Mouse (Mus musculus) kidney, postnatal 0 days (tissue): Measurements from ENCODE around the gene Gpr141. TPM values are rescaled to one million over a fixed set of nuclear protein-coding genes. Genes with fewer than 3 reads are reported as not detected.

Source experiments
- ATAC-seq: fragments of 200-750 bp; cut with Nextera tagmentation; replicated peaks from 2 replicates; pipeline ENCODE4 v1.8.0; 2017; ENCODE audit warnings: low read depth, moderate number of reproducible peaks, moderate TSS enrichment, moderate library complexity; ENCODE audit not compliant: low FRiP score
- DNase-seq: peaks from one replicate; pipeline ENCODE4 v3.0.0-alpha.2; 2016; ENCODE audit warnings: low spot score
- H3K27ac ChIP-seq: fragments of 300-500 bp; sonication (generic); 2 replicates; pipeline ENCODE4 v1.5.1; 2014; ENCODE audit warnings: mild to moderate bottlenecking
- H3K27me3 ChIP-seq: fragments of 300-500 bp; sonication (generic); 2 replicates; pipeline ENCODE4 v1.6.1; 2014; ENCODE audit warnings: low read length, mixed read lengths; ENCODE audit not compliant: insufficient read depth
- H3K36me3 ChIP-seq: fragments of 300-500 bp; sonication (generic); 2 replicates; pipeline ENCODE4 v1.6.1; 2014; ENCODE audit warnings: low read length, mixed read lengths; ENCODE audit not compliant: insufficient read depth
- H3K4me1 ChIP-seq: fragments of 300-500 bp; sonication (generic); replicated peaks from 2 replicates; pipeline ENCODE4 v1.6.1; 2014; ENCODE audit warnings: antibody characterized with exemption, low read length, mixed read lengths; ENCODE audit not compliant: insufficient read depth
- H3K4me2 ChIP-seq: fragments of 300-500 bp; sonication (generic); 2 replicates; pipeline ENCODE4 v1.6.1; 2014; ENCODE audit warnings: mild to moderate bottlenecking, low read length, moderate library complexity, mixed read lengths
- H3K4me3 ChIP-seq: fragments of 300-500 bp; sonication (generic); replicated peaks from 2 replicates; pipeline ENCODE4 v1.5.1; 2014; ENCODE audit warnings: low read depth, low read length
- H3K9ac ChIP-seq: fragments of 300-500 bp; sonication (generic); 2 replicates; pipeline ENCODE4 v1.6.1; 2014; ENCODE audit warnings: low read depth, low read length
- H3K9me3 ChIP-seq: fragments of 300-500 bp; sonication (generic); replicated peaks from 2 replicates; pipeline ENCODE4 v1.6.1; 2016; ENCODE audit warnings: low read length, inconsistent platforms, mixed read lengths
- CTCF ChIP-seq: IDR thresholded peaks from 2 replicates; pipeline ENCODE4 v1.5.1; 2016; ENCODE audit warnings: antibody characterized with exemption, low read depth, mild to moderate bottlenecking, moderate library complexity
- WGBS: fragments of 180-500 bp; shearing (Covaris S2); extraction: QIAGEN DNeasy Blood & Tissue Kit; methylation state at CpG from one replicate; pipeline ENCODE4 v1.1.7; 2014; 5-methylcytosine and 5-hydroxymethylcytosine counted together
- polyA plus RNA-seq: library from polyadenylated mRNA; unstranded; fragments of >200 nt; fragmentation: Nextera tagmentation; extraction: Ambion mirVana; gene quantifications from 2 replicates; pipeline ENCODE4 v1.2.1, GENCODE M21; 2015

Gene Gpr141
- polyA plus RNA-seq, 1 experiment from 2014 or later = 0.13 TPM

DNA sequence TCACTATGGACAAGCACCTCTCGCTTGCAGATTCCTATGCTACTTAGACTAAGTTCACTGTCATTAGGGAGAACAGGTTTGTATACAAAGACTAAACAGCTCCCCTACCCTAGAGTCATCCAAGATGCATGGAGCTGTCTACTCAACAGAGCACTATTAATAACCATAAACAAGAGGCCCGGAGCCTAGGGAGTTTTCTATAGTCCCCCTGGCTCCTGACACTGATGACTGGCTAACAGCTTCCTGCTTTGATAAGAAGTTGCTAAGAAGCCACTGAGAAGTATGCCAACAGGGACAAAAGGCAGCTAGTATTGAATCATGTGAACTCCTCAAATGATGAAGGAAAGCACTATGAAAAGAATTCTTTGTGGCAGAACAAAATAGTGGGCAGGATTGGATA, 78.3 kb downstream of the Gpr141 start:
- no peak for ATAC-seq
- no peak overlapping the region for H3K27ac ChIP-seq
- no peaks in the 10 kb centered on the region for H3K9me3 ChIP-seq
- no peak overlapping the region for H3K9ac ChIP-seq
- DNase-seq = no peak
- TF ChIP-seq CTCF = no peak
- H3K27me3 ChIP-seq = no peaks in the 10 kb centered on the region
- no peaks in the 10 kb centered on the region for H3K4me1 ChIP-seq
- H3K36me3 ChIP-seq = no peaks in the 10 kb centered on the region
- no peak overlapping the region for H3K4me3 ChIP-seq
- WGBS = 69% methylated on average over 2 of the region's 2 CpGs
- H3K4me2 ChIP-seq = no peak overlapping the region

DNA sequence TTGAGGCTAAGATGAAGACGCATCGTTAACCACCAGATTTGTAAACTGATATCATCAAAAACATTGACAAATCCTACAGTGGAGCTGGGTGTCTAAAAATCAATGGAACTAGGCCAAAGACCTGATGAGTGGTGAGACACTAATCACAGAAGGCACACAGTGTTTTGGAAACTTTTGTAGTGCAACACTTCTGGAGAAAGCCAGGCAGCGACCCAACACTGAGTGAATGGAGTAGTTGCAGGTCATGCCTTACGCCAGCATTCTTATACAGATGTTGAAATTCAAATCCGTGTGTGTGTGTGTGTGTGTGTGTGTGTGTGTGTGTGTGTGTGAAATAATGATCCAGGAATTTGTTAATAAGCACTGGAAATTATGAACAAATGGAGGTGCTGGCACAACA, 79.5 kb downstream of the Gpr141 start:
- Histone ChIP-seq H3K36me3 (no peaks in the 10 kb centered on the region), H3K4me3 (no peak overlapping the region), H3K9ac (no peak overlapping the region), H3K4me1 (no peaks in the 10 kb centered on the region), H3K9me3 (no peaks in the 10 kb centered on the region), H3K4me2 (no peak overlapping the region), H3K27ac (no peak overlapping the region), H3K27me3 (no peaks in the 10 kb centered on the region)
- 89% methylated on average over 5 of the region's 5 CpGs for WGBS
- no peak for DNase-seq
- ATAC-seq = no peak
- no peak for TF ChIP-seq CTCF

DNA sequence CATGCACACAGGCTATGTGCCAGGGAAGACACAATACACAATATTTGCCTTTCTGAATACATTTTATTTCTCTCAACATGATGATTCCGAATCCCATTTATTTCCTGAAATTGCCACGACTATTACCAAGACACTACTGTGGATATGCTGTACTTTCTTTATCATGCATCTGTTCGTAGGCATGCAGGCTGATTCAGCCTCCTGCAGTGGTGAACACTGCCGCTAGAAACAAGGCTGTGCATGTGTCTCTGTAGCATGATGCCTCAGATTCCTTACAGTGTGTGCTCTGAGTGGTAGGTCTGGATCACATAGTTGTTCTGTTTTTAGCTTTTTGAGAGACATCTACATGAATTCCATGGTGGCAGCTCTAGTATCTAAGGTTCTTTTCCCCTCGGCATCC, 89.5 kb downstream of the Gpr141 start:
- ATAC-seq = no peak
- 90% methylated on average over 5 of the region's 5 CpGs for WGBS

DNA sequence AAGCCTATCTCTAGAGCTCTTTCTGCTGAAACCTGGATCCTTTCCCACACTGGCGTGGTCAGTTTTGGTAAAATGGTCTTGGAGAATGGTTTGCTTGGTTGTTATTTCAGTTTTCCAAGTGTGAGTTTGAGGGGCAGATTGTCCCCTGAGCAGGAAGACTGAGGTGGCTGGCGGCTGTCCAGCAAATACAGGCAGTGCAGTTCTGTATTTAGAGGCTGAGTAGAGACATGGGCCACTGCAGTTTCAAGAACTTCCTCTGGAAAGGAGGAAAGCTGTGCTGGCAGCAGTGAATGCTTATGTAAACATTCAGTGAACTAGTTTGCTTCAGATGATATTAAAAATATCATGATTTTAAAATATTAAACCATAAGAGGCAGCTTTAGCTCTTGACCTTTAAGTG, 93.2 kb downstream of the Gpr141 start:
- ATAC-seq (no peak), DNase-seq (no peak)
- H3K4me2 ChIP-seq = no peak overlapping the region
- H3K27ac ChIP-seq = no peak overlapping the region
- no peaks in the 10 kb centered on the region for H3K4me1 ChIP-seq
- H3K9ac ChIP-seq = no peak overlapping the region
- no peaks in the 10 kb centered on the region for H3K27me3 ChIP-seq
- no peak overlapping the region for H3K4me3 ChIP-seq
- H3K36me3 ChIP-seq = no peaks in the 10 kb centered on the region
- TF ChIP-seq CTCF = no peak
- WGBS = 65% methylated on average over 2 of the region's 2 CpGs
- H3K9me3 ChIP-seq = no peaks in the 10 kb centered on the region

More for the DNA sequence above, 89.5 kb downstream of the Gpr141 start:
- no peak overlapping the region for H3K9ac ChIP-seq
- no peak overlapping the region for H3K4me2 ChIP-seq
- no peaks in the 10 kb centered on the region for H3K9me3 ChIP-seq
- H3K4me1 ChIP-seq = no peaks in the 10 kb centered on the region
- H3K36me3 ChIP-seq = no peaks in the 10 kb centered on the region
- H3K27me3 ChIP-seq = no peaks in the 10 kb centered on the region
- TF ChIP-seq CTCF = no peak
- H3K4me3 ChIP-seq = no peak overlapping the region
- DNase-seq = no peak
- no peak overlapping the region for H3K27ac ChIP-seq

DNA sequence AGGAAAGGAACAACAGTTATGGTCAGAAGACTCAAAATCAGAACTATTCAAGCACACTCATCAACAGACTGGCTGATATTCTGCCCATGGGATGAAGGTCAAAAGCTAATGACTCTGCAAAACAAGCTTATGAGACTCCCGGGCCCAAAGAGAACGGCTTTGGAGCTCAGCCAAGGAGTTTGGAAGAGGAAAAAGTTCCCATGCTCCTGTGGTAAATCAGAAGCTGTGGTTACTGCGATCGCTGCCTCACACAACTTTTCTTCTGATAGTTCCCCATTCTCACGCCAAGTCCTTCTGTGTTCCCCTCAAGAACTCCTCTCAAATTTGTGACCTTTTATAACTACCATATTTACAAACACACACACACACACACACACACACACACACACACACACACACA, 105.1 kb downstream of the Gpr141 start:
- no peaks in the 10 kb centered on the region for H3K36me3 ChIP-seq
- WGBS = 56% methylated on average over 5 of the region's 5 CpGs
- H3K4me1 ChIP-seq = no peaks in the 10 kb centered on the region
- H3K4me3 ChIP-seq = no peak overlapping the region
- H3K4me2 ChIP-seq = no peak overlapping the region
- DNase-seq = peak; percentile 31
- H3K27me3 ChIP-seq = no peaks in the 10 kb centered on the region
- no peak overlapping the region for H3K9ac ChIP-seq
- no peak for ATAC-seq
- no peak for TF ChIP-seq CTCF
- H3K27ac ChIP-seq = no peak overlapping the region
- no peaks in the 10 kb centered on the region for H3K9me3 ChIP-seq

GRCm38 (mm10) chr13:19717201-19717600, 106.9 kb downstream of the Gpr141 start:
- no peaks in the 10 kb centered on the region for H3K9me3 ChIP-seq
- no peak for ATAC-seq
- 94% methylated on average over 2 of the region's 2 CpGs for WGBS
- H3K36me3 ChIP-seq = no peaks in the 10 kb centered on the region
- H3K9ac ChIP-seq = no peak overlapping the region
- DNase-seq = no peak
- no peaks in the 10 kb centered on the region for H3K4me1 ChIP-seq
- H3K4me3 ChIP-seq = no peak overlapping the region
- H3K27ac ChIP-seq = no peak overlapping the region
- TF ChIP-seq CTCF = no peak
- no peaks in the 10 kb centered on the region for H3K27me3 ChIP-seq
- H3K4me2 ChIP-seq = no peak overlapping the region

GRCm38 (mm10) chr13:19703806-19704205, 120.3 kb downstream of the Gpr141 start:
- no peak for TF ChIP-seq CTCF
- ATAC-seq = no peak
- no peak overlapping the region for H3K4me3 ChIP-seq
- H3K4me2 ChIP-seq = no peak overlapping the region
- H3K27ac ChIP-seq = no peak overlapping the region
- H3K4me1 ChIP-seq = no peaks in the 10 kb centered on the region
- 66% methylated on average over 4 of the region's 4 CpGs for WGBS
- no peak overlapping the region for H3K9ac ChIP-seq
- no peaks in the 10 kb centered on the region for H3K36me3 ChIP-seq
- no peaks in the 10 kb centered on the region for H3K27me3 ChIP-seq
- no peaks in the 10 kb centered on the region for H3K9me3 ChIP-seq
- DNase-seq = no peak
